Mouse (Mus musculus) limb, embryonic 11.5 days (tissue): Measurements from ENCODE around the gene Btbd3. TPM values are rescaled to one million over a fixed set of nuclear protein-coding genes. Genes with fewer than 3 reads are reported as not detected.

ENCODE experiments used
- ATAC-seq: fragments of 200-750 bp; cut with Nextera tagmentation; 2 replicates; pipeline ENCODE4 v1.8.0; 2017; ENCODE audit warnings: low read depth; ENCODE audit not compliant: insufficient number of reproducible peaks, low FRiP score, low TSS enrichment
- DNase-seq: peaks from one replicate; pipeline ENCODE4 v3.0.0-alpha.2; 2015; ENCODE audit warnings: low spot score
- H3K27ac ChIP-seq: fragments of 300-500 bp; sonication (generic); replicated peaks from 2 replicates; pipeline ENCODE4 v1.5.1; 2014; ENCODE audit warnings: low read depth, mild to moderate bottlenecking, low read length
- H3K27me3 ChIP-seq: fragments of 300-500 bp; sonication (generic); 2 replicates; pipeline ENCODE4 v1.6.1; 2014; ENCODE audit warnings: mild to moderate bottlenecking, low read length, mixed read lengths; ENCODE audit not compliant: control insufficient read depth, insufficient read depth
- H3K36me3 ChIP-seq: fragments of 300-500 bp; sonication (generic); 2 replicates; pipeline ENCODE4 v1.6.1; 2014; ENCODE audit warnings: mild to moderate bottlenecking, low read length, moderate library complexity, mixed read lengths; ENCODE audit not compliant: control insufficient read depth, insufficient read depth
- H3K4me1 ChIP-seq: fragments of 300-500 bp; sonication (generic); 2 replicates; pipeline ENCODE4 v1.6.1; 2014; ENCODE audit warnings: low read length, mixed read lengths; ENCODE audit not compliant: control insufficient read depth, insufficient read depth
- H3K4me2 ChIP-seq: fragments of 300-500 bp; sonication (generic); 2 replicates; pipeline ENCODE4 v1.6.1; 2014; ENCODE audit warnings: low read depth, mild to moderate bottlenecking, moderate library complexity; ENCODE audit not compliant: severe bottlenecking
- H3K4me3 ChIP-seq: fragments of 300-500 bp; sonication (generic); 2 replicates; pipeline ENCODE4 v1.5.1; 2014; ENCODE audit warnings: low read depth, low read length
- H3K9ac ChIP-seq: fragments of 300-500 bp; sonication (generic); 2 replicates; pipeline ENCODE4 v1.6.1; 2014; ENCODE audit warnings: mild to moderate bottlenecking, low read length
- H3K9me3 ChIP-seq: fragments of 300-500 bp; sonication (generic); 2 replicates; pipeline ENCODE4 v1.6.1; 2016; ENCODE audit warnings: low read length; ENCODE audit not compliant: control insufficient read depth
- WGBS: fragments of 180-500 bp; shearing (Covaris S2); extraction: QIAGEN DNeasy Blood & Tissue Kit; methylation state at CpG from one replicate; pipeline ENCODE4 v1.1.7; 2014; 5-methylcytosine and 5-hydroxymethylcytosine counted together
- polyA plus RNA-seq: library from polyadenylated mRNA; unstranded; fragments of >200 nt; fragmentation: Nextera tagmentation; extraction: Ambion mirVana; gene quantifications from 2 replicates; pipeline ENCODE4 v1.2.1, GENCODE M21; 2014

Gene Btbd3
- polyA plus RNA-seq, 1 experiment from 2014 or later: 18.8 TPM

- Histone ChIP-seq H3K27me3 (no peaks in the 10 kb centered on the region), H3K9ac (no peak overlapping the region), H3K4me3 (no peak overlapping the region), H3K27ac (no peak overlapping the region), H3K4me1 (no peaks in the 10 kb centered on the region), H3K36me3 (no peaks in the 10 kb centered on the region), H3K4me2 (no peak overlapping the region), H3K9me3 (no peaks in the 10 kb centered on the region)
- DNase-seq (no peak), ATAC-seq (no peak)
- WGBS: 92% methylated on average over 3 of the region's 3 CpGs
Observed at GRCm38 (mm10) chr2:138539655-138540054, 283.3 kb downstream of the Btbd3 start.

DNA sequence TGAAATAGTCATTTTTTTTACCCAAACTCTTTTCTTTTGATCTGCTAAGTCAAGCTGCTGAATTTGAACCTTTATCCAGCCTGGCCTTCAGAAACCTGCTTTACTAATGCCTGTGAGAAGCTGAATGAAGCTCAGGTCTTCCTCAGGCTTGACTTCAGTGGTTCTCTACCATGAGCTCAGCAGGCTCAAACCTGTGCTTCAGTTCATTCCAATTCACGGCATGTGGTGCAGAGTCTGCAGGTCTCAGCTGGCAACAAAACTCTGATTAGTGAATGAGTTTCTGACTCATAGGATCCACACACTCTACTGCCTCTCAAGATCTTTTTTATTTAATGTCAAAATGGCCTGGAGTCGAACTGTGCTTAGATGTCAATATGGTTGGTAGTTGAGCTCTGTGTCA, 292.6 kb downstream of the Btbd3 start:
- H3K4me3 ChIP-seq: no peak overlapping the region
- no peak overlapping the region for H3K27ac ChIP-seq
- H3K36me3 ChIP-seq: no peaks in the 10 kb centered on the region
- ATAC-seq (no peak), DNase-seq (no peak)
- H3K4me2 ChIP-seq: no peak overlapping the region
- WGBS: 93% methylated on average over 2 of the region's 2 CpGs
- H3K9ac ChIP-seq: no peak overlapping the region
- H3K27me3 ChIP-seq: no peaks in the 10 kb centered on the region
- no peaks in the 10 kb centered on the region for H3K9me3 ChIP-seq
- H3K4me1 ChIP-seq: no peaks in the 10 kb centered on the region

GRCm38 (mm10) chr2:138551516-138551915, 295.2 kb downstream of the Btbd3 start:
- Histone ChIP-seq H3K4me1 (no peaks in the 10 kb centered on the region), H3K9me3 (no peaks in the 10 kb centered on the region), H3K27ac (no peak overlapping the region), H3K36me3 (no peaks in the 10 kb centered on the region), H3K27me3 (no peaks in the 10 kb centered on the region), H3K4me2 (no peak overlapping the region), H3K9ac (no peak overlapping the region), H3K4me3 (no peak overlapping the region)
- ATAC-seq (no peak), DNase-seq (no peak)
- 88% methylated on average over 5 of the region's 5 CpGs for WGBS

GRCm38 (mm10) chr2:138555106-138555862, 298.9 kb downstream of the Btbd3 start:
- no peaks in the 10 kb centered on the region for H3K27me3 ChIP-seq
- no peaks in the 10 kb centered on the region for H3K9me3 ChIP-seq
- ATAC-seq: no peak
- H3K4me3 ChIP-seq: no peak overlapping the region
- no peak overlapping the region for H3K9ac ChIP-seq
- no peak overlapping the region for H3K27ac ChIP-seq
- no peak overlapping the region for H3K4me2 ChIP-seq
- no peaks in the 10 kb centered on the region for H3K4me1 ChIP-seq
- 91% methylated on average over 11 of the region's 11 CpGs for WGBS
- H3K36me3 ChIP-seq: no peaks in the 10 kb centered on the region
- no peak for DNase-seq

DNA sequence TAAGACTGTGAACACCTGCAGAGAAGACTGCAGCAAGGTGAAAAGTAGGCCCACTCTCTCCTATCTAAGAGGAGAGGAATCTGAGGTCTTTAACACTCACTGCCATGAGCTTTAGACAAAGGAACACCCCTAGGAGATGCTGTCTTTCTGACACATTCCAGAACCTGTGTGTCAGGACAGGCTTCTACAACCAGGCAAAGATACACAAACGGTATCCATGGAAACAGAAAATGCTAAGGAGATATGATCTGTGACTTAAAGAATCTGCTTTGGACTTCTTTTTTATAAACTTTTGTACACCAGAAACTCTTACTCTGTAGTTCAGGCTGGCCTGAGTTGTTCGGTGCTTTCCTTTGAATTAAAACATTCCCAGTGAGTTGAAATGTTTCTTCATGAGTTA, 329.6 kb downstream of the Btbd3 start:
- H3K4me3 ChIP-seq: no peak overlapping the region
- no peak overlapping the region for H3K9ac ChIP-seq
- no peak for DNase-seq
- no peaks in the 10 kb centered on the region for H3K36me3 ChIP-seq
- no peak for ATAC-seq
- 86% methylated on average over 2 of the region's 2 CpGs for WGBS
- H3K9me3 ChIP-seq: no peaks in the 10 kb centered on the region
- no peak overlapping the region for H3K27ac ChIP-seq
- no peaks in the 10 kb centered on the region for H3K4me1 ChIP-seq
- no peak overlapping the region for H3K4me2 ChIP-seq
- no peaks in the 10 kb centered on the region for H3K27me3 ChIP-seq

GRCm38 (mm10) chr2:138587335-138587734, 331.0 kb downstream of the Btbd3 start:
- ATAC-seq (no peak), DNase-seq (no peak)
- Histone ChIP-seq H3K4me1 (no peaks in the 10 kb centered on the region), H3K27me3 (no peaks in the 10 kb centered on the region), H3K4me2 (no peak overlapping the region), H3K9ac (no peak overlapping the region), H3K36me3 (no peaks in the 10 kb centered on the region), H3K9me3 (no peaks in the 10 kb centered on the region), H3K4me3 (no peak overlapping the region), H3K27ac (no peak overlapping the region)
- WGBS: 83% methylated on average over 2 of the region's 2 CpGs

- Histone ChIP-seq H3K27me3 (no peaks in the 10 kb centered on the region), H3K4me3 (no peak overlapping the region), H3K4me2 (no peak overlapping the region), H3K4me1 (no peaks in the 10 kb centered on the region), H3K9me3 (no peaks in the 10 kb centered on the region), H3K9ac (no peak overlapping the region), H3K36me3 (no peaks in the 10 kb centered on the region), H3K27ac (no peak overlapping the region)
- 80% methylated on average over 7 of the region's 7 CpGs for WGBS
- ATAC-seq (no peak), DNase-seq (no peak)
Observed at GRCm38 (mm10) chr2:138587795-138588545, 331.6 kb downstream of the Btbd3 start.

- no peaks in the 10 kb centered on the region for H3K4me1 ChIP-seq
- WGBS: 84% methylated on average over 3 of the region's 3 CpGs
- no peak overlapping the region for H3K27ac ChIP-seq
- no peak overlapping the region for H3K4me2 ChIP-seq
- H3K9ac ChIP-seq: no peak overlapping the region
- ATAC-seq (no peak), DNase-seq (no peak)
- H3K27me3 ChIP-seq: no peaks in the 10 kb centered on the region
- no peaks in the 10 kb centered on the region for H3K9me3 ChIP-seq
- H3K4me3 ChIP-seq: no peak overlapping the region
- no peaks in the 10 kb centered on the region for H3K36me3 ChIP-seq
Observed at GRCm38 (mm10) chr2:138589105-138589504, 332.7 kb downstream of the Btbd3 start.
